Mouse (Mus musculus) intestine, postnatal 0 days (tissue): ENCODE results near the gene Icmt. TPM values are rescaled to one million over a fixed set of nuclear protein-coding genes. Genes with fewer than 3 reads are reported as not detected.

Source experiments
- ATAC-seq: fragments of 200-750 bp; cut with Nextera tagmentation; 2 replicates; pipeline ENCODE4 v1.8.0; 2017; ENCODE audit warnings: mild to moderate bottlenecking, moderate TSS enrichment, moderate library complexity
- H3K27ac ChIP-seq: fragments of 300-500 bp; sonication (generic); 2 replicates; pipeline ENCODE4 v1.5.1; 2014; ENCODE audit warnings: mild to moderate bottlenecking, low read depth, low read length, moderate library complexity
- H3K27me3 ChIP-seq: fragments of 300-500 bp; sonication (generic); replicated peaks from 2 replicates; pipeline ENCODE4 v1.6.1; 2014; ENCODE audit warnings: low read length, mixed read lengths; ENCODE audit not compliant: control insufficient read depth, insufficient read depth
- H3K36me3 ChIP-seq: fragments of 300-500 bp; sonication (generic); 2 replicates; pipeline ENCODE4 v1.6.1; 2014; ENCODE audit warnings: mild to moderate bottlenecking, moderate library complexity; ENCODE audit not compliant: control insufficient read depth, insufficient read depth
- H3K4me1 ChIP-seq: fragments of 300-500 bp; sonication (generic); replicated peaks from 2 replicates; pipeline ENCODE4 v1.6.1; 2014; ENCODE audit warnings: antibody characterized with exemption, low read length, mixed read lengths; ENCODE audit not compliant: control insufficient read depth, insufficient read depth
- H3K4me2 ChIP-seq: fragments of 300-500 bp; sonication (generic); replicated peaks from 2 replicates; pipeline ENCODE4 v1.6.1; 2014; ENCODE audit warnings: low read depth, mild to moderate bottlenecking, moderate library complexity
- H3K4me3 ChIP-seq: fragments of 300-500 bp; sonication (generic); 2 replicates; pipeline ENCODE4 v1.5.1; 2014; ENCODE audit warnings: low read depth, low read length
- H3K9ac ChIP-seq: fragments of 300-500 bp; sonication (generic); 2 replicates; pipeline ENCODE4 v1.6.1; 2014; ENCODE audit warnings: mild to moderate bottlenecking, low read depth, low read length
- H3K9me3 ChIP-seq: fragments of 300-500 bp; sonication (generic); 2 replicates; pipeline ENCODE4 v1.6.1; 2016; ENCODE audit warnings: mixed run types; ENCODE audit not compliant: control insufficient read depth
- CTCF ChIP-seq: sonication (generic); IDR thresholded peaks from 2 replicates; pipeline ENCODE4 v1.5.1; 2016; ENCODE audit warnings: low read depth, mild to moderate bottlenecking, control low read depth, antibody characterized with exemption, moderate library complexity
- WGBS: fragments of 180-500 bp; shearing (Covaris S2); extraction: QIAGEN DNeasy Blood & Tissue Kit; methylation state at CpG from one replicate; pipeline ENCODE4 v1.1.7; 2014; 5-methylcytosine and 5-hydroxymethylcytosine counted together
- polyA plus RNA-seq: library from polyadenylated mRNA; unstranded; fragments of >200 nt; fragmentation: Nextera tagmentation; extraction: Ambion mirVana; gene quantifications from 2 replicates; pipeline ENCODE4 v1.2.1, GENCODE M21; 2015

Gene Icmt
- polyA plus RNA-seq, 1 experiment from 2014 or later, result 12.6 TPM

- Histone ChIP-seq H3K9me3 (no peaks in the 10 kb centered on the region), H3K4me3 (no peak overlapping the region), H3K9ac (no peak overlapping the region), H3K27ac (peak overlapping the region; percentile 29; the same call in 1 of the 2 replicates), H3K4me1 (no peaks in the 10 kb centered on the region), H3K4me2 (no peak overlapping the region), H3K27me3 (peaks cover 8% of the 10 kb centered on the region; the same call in 1 of the 2 replicates), H3K36me3 (no peaks in the 10 kb centered on the region; the same call in 1 of the 2 replicates)
- no peak for ATAC-seq
- WGBS, result 37% methylated on average over 3 of the region's 3 CpGs
- TF ChIP-seq CTCF, result no peak
Observed at GRCm38 (mm10) chr4:152273191-152273590, 23.8 kb upstream of the Icmt start.

GRCm38 (mm10) chr4:152273621-152274236 is 23.3 kb upstream of the Icmt start, which contains the start of gene Gpr153:
Gpr153 (plus strand) TSS chr4:152274232.
- Histone ChIP-seq H3K9me3 (no peaks in the 10 kb centered on the region), H3K4me1 (no peaks in the 10 kb centered on the region), H3K27me3 (peaks cover 8% of the 10 kb centered on the region; the same call in 1 of the 2 replicates), H3K4me2 (peak within 1 kb of the TSS; percentile 85), H3K27ac (peak within 1 kb of the TSS; percentile 29; the same call in 1 of the 2 replicates), H3K4me3 (peak within 1 kb of the TSS; percentile 53), H3K9ac (peak within 1 kb of the TSS; percentile 54), H3K36me3 (no peaks in the 10 kb centered on the region; the same call in 1 of the 2 replicates)
- 2% methylated on average over 44 of the region's 48 CpGs for WGBS
- TF ChIP-seq CTCF, result no peak
- ATAC-seq, result peak; percentile 52

GRCm38 (mm10) chr4:152274681-152275131 is 22.3 kb upstream of the Icmt start:
- Histone ChIP-seq H3K4me1 (no peaks in the 10 kb centered on the region), H3K27me3 (peaks cover 8% of the 10 kb centered on the region; the same call in 1 of the 2 replicates), H3K36me3 (no peaks in the 10 kb centered on the region; the same call in 1 of the 2 replicates), H3K9me3 (no peaks in the 10 kb centered on the region), H3K9ac (peak overlapping the region; percentile 54; the same call in 1 of the 2 replicates), H3K4me3 (peak overlapping the region; percentile 53), H3K4me2 (peak overlapping the region; percentile 85), H3K27ac (no peak overlapping the region)
- WGBS, result 2% methylated on average over 20 of the region's 20 CpGs
- ATAC-seq, result no peak
- no peak for TF ChIP-seq CTCF

GRCm38 (mm10) chr4:152276389-152277347 is 20.4 kb upstream of the Icmt start:
- H3K27ac ChIP-seq, result no peak overlapping the region
- peaks cover 21% of the 10 kb centered on the region for H3K27me3 ChIP-seq
- no peak overlapping the region for H3K9ac ChIP-seq
- WGBS, result 56% methylated on average over 10 of the region's 10 CpGs
- H3K4me2 ChIP-seq, result no peak overlapping the region
- ATAC-seq, result no peak
- H3K36me3 ChIP-seq, result no peaks in the 10 kb centered on the region; the same call in 1 of the 2 replicates
- TF ChIP-seq CTCF, result peak; percentile 77
- H3K9me3 ChIP-seq, result no peaks in the 10 kb centered on the region
- H3K4me1 ChIP-seq, result no peaks in the 10 kb centered on the region
- H3K4me3 ChIP-seq, result no peak overlapping the region

GRCm38 (mm10) chr4:152277916-152278315 is 19.1 kb upstream of the Icmt start:
- no peak for ATAC-seq
- Histone ChIP-seq H3K9ac (no peak overlapping the region), H3K36me3 (no peaks in the 10 kb centered on the region; the same call in 1 of the 2 replicates), H3K9me3 (no peaks in the 10 kb centered on the region), H3K27ac (no peak overlapping the region), H3K27me3 (peaks cover 34% of the 10 kb centered on the region), H3K4me2 (no peak overlapping the region), H3K4me1 (no peaks in the 10 kb centered on the region), H3K4me3 (no peak overlapping the region)
- WGBS, result 68% methylated on average over 2 of the region's 2 CpGs
- peak; percentile 33 for TF ChIP-seq CTCF

- 89% methylated on average over 23 of the region's 23 CpGs for WGBS
- Histone ChIP-seq H3K4me1 (no peaks in the 10 kb centered on the region), H3K36me3 (no peaks in the 10 kb centered on the region; the same call in 1 of the 2 replicates), H3K27me3 (peaks cover 40% of the 10 kb centered on the region), H3K4me2 (no peak overlapping the region), H3K9ac (no peak overlapping the region), H3K9me3 (no peaks in the 10 kb centered on the region), H3K4me3 (no peak overlapping the region), H3K27ac (no peak overlapping the region)
- TF ChIP-seq CTCF, result no peak
- ATAC-seq, result no peak
Observed at GRCm38 (mm10) chr4:152278986-152279385, 18.0 kb upstream of the Icmt start.
